Mouse (Mus musculus): ENCODE data around the gene Ints13.

The Ints13 gene

GRCm38 (mm10) chr6:146538661-146539060 is 39.0 kb downstream of the Ints13 start:
- no peak for DNase-seq (ENCODE audit: extremely low spot score)

- no peak for DNase-seq (ENCODE audit: extremely low spot score)
Measured at GRCm38 (mm10) chr6:146538071-146538470, 39.6 kb downstream of the Ints13 start.

GRCm38 (mm10) chr6:146537111-146537510 is 40.5 kb downstream of the Ints13 start:
- no peak for DNase-seq (ENCODE audit: extremely low spot score)

- no peak for DNase-seq (ENCODE audit: extremely low spot score)
Measured at GRCm38 (mm10) chr6:146535501-146535900, 42.1 kb downstream of the Ints13 start.

GRCm38 (mm10) chr6:146533146-146533545 is 44.5 kb downstream of the Ints13 start:
- DNase-seq (ENCODE audit: extremely low spot score) = no peak

GRCm38 (mm10) chr6:146530769-146531168 is 46.9 kb downstream of the Ints13 start:
- DNase-seq (ENCODE audit: extremely low spot score) = peak; percentile 51

- DNase-seq (ENCODE audit: extremely low spot score) = no peak
Measured at GRCm38 (mm10) chr6:146530363-146530762, 47.3 kb downstream of the Ints13 start.

- no peak for DNase-seq (ENCODE audit: extremely low spot score)
Measured at GRCm38 (mm10) chr6:146527537-146527936, 50.1 kb downstream of the Ints13 start.

GRCm38 (mm10) chr6:146525500-146525899 is 52.1 kb downstream of the Ints13 start:
- no peak for DNase-seq (ENCODE audit: extremely low spot score)

- DNase-seq (ENCODE audit: extremely low spot score) = no peak
Measured at GRCm38 (mm10) chr6:146521456-146522245, 56.0 kb downstream of the Ints13 start.

- DNase-seq (ENCODE audit: extremely low spot score) = no peak
Measured at GRCm38 (mm10) chr6:146519019-146519418, 58.6 kb downstream of the Ints13 start.

- no peak for DNase-seq (ENCODE audit: extremely low spot score)
Measured at GRCm38 (mm10) chr6:146515936-146516335, 61.7 kb downstream of the Ints13 start.

- no peak for DNase-seq (ENCODE audit: extremely low spot score)
Measured at GRCm38 (mm10) chr6:146514531-146514948, 63.1 kb downstream of the Ints13 start.

- no peak for DNase-seq (ENCODE audit: extremely low spot score)
Measured at GRCm38 (mm10) chr6:146513899-146514298, 63.7 kb downstream of the Ints13 start.

- DNase-seq (ENCODE audit: extremely low spot score) = no peak
Measured at GRCm38 (mm10) chr6:146513384-146513783, 64.3 kb downstream of the Ints13 start.

GRCm38 (mm10) chr6:146511511-146511910 is 66.1 kb downstream of the Ints13 start:
- no peak for DNase-seq (ENCODE audit: extremely low spot score)

- DNase-seq (ENCODE audit: extremely low spot score) = no peak
Measured at GRCm38 (mm10) chr6:146509891-146510290, 67.7 kb downstream of the Ints13 start.

- DNase-seq (ENCODE audit: extremely low spot score) = no peak
Measured at GRCm38 (mm10) chr6:146504459-146504858, 73.2 kb downstream of the Ints13 start.

- DNase-seq (ENCODE audit: extremely low spot score) = no peak
Measured at GRCm38 (mm10) chr6:146502856-146503255, 74.8 kb downstream of the Ints13 start.

GRCm38 (mm10) chr6:146501866-146502804 is 75.5 kb downstream of the Ints13 start, which contains the start of gene Itpr2:
Gene Itpr2, minus strand, starts transcription at chr6:146502223.
- DNase-seq (ENCODE audit: extremely low spot score) = peak; percentile 91

GRCm38 (mm10) chr6:146501316-146501865 is 76.2 kb downstream of the Ints13 start:
- DNase-seq (ENCODE audit: extremely low spot score) = no peak

GRCm38 (mm10) chr6:146500771-146501170 is 76.9 kb downstream of the Ints13 start:
- DNase-seq (ENCODE audit: extremely low spot score) = no peak

Measured in embryo, embryonic 9.5 days (tissue).